Mouse (Mus musculus) G1E (cell line): Measurements from ENCODE around the gene Lyrm9. TPM values are rescaled to one million over a fixed set of nuclear protein-coding genes. Genes with fewer than 3 reads are reported as not detected.
A peak's percentile ranks its signal among the peaks of the same experiment; 100 is the strongest.

ENCODE experiments used
- ATAC-seq: 2 replicates; pipeline ENCODE4 v1.8.0; 2016; ENCODE audit warnings: mild to moderate bottlenecking; ENCODE audit not compliant: insufficient number of reproducible peaks, poor library complexity, low FRiP score, severe bottlenecking; ENCODE audit errors: extremely low read depth
- DNase-seq: peaks from one replicate; pipeline ENCODE4 v3.0.0; 2012; ENCODE audit warnings: low spot score
- H3K27me3 ChIP-seq: 2 replicates; pipeline ENCODE4 v1.6.1; 2012; ENCODE audit warnings: mild to moderate bottlenecking, low read length, inconsistent platforms; ENCODE audit not compliant: insufficient read depth
- H3K36me3 ChIP-seq: replicated peaks from 2 replicates; pipeline ENCODE3; 2012; ENCODE audit warnings: mild to moderate bottlenecking, inconsistent platforms
- H3K4me1 ChIP-seq: 2 replicates; pipeline ENCODE4 v1.6.1; 2012; ENCODE audit warnings: low read depth, low read length, inconsistent platforms, mixed read lengths; ENCODE audit not compliant: insufficient read depth
- H3K4me3 ChIP-seq: 2 replicates; pipeline ENCODE4 v1.5.1; 2012; ENCODE audit warnings: low read depth, mild to moderate bottlenecking, inconsistent platforms, low read length, moderate library complexity, mixed read lengths
- H3K9me3 ChIP-seq: replicated peaks from 2 replicates; pipeline ENCODE4 v1.6.1; 2012; ENCODE audit warnings: inconsistent platforms
- CTCF ChIP-seq: IDR thresholded peaks from 2 replicates; pipeline ENCODE4 v1.5.1; 2012; ENCODE audit warnings: low read depth, low read length, inconsistent platforms, mixed read lengths
- GATA1 ChIP-seq: IDR thresholded peaks from 2 replicates; pipeline ENCODE4 v1.6.1; 2012; ENCODE audit warnings: borderline replicate concordance, low read length, inconsistent platforms, mixed read lengths
- GATA2 ChIP-seq: IDR thresholded peaks from 2 replicates; pipeline ENCODE4 v1.6.1; 2012; ENCODE audit warnings: low read depth, low read length, inconsistent platforms, borderline replicate concordance
- POLR2AphosphoS5 ChIP-seq: IDR thresholded peaks from 2 replicates; pipeline ENCODE4 v1.6.1; 2012; ENCODE audit warnings: low read depth, low read length, inconsistent platforms; ENCODE audit not compliant: insufficient replicate concordance
- TAL1 ChIP-seq: conservative IDR thresholded peaks from 2 replicates; pipeline ENCODE4 v1.6.1; 2012; ENCODE audit warnings: low read depth, low read length, inconsistent platforms, mixed read lengths
- polyA plus RNA-seq: library from polyadenylated mRNA; stranded (reverse); fragments of >175 nt; gene quantifications from 2 replicates; pipeline ENCODE4 v1.2.3, GENCODE M21; 2012
- total RNA-seq, 2 experiments: library from RNA; stranded (forward) in 1 of 2; stranded (reverse) in 1 of 2; fragments of 200-1000 nt in 1 of 2; fragments of >200 nt in 1 of 2; fragmentation: Nextera tagmentation in 1 of 2; gene quantifications; 2 replicates each; pipeline ENCODE4 v1.2.3; 2014 to 2017

Lyrm9 gene
- total RNA-seq (2014; fragmentation: Nextera tagmentation) = 15.2 and 24.9 TPM in 2 replicates
- total RNA-seq (2017) = 52.1 and 86.5 TPM in 2 replicates
- polyA plus RNA-seq = 211 and 274 TPM in 2 replicates

DNA sequence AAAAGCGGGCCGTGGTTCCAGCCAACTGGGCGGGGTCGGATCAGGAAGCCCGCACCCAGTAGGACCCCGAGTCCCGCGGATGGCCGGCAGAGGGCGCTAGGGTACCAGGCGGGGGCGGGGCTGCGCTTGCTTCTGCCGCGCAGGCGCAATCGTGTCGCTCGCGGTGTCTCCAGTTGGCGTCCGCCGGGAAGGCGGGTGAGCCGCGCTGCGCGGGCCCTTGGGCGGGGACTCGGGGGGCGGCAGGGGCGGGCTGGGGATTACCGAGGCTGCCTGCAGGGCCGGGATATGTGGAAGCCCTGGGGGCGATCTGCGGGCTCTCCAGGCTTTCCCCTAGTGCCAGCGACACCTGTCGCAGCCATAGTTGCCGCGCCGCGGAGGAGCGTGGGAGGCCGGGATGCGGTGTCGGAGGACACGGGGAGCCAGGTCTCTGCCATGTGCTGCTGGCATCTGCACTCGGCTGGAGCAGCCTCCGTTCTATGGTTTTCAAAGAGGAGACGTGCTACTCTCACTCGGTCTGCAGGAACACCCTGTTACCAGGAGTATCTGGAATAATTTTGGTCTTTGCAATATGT is at the start of gene Lyrm9:
TSS of gene Lyrm9 (plus strand) at position 143 of the 572 bp plus-strand sequence.
- TF ChIP-seq CTCF (peak; percentile 78; the same call in 1 of the 2 replicates), GATA2 (no peak)
- Histone ChIP-seq H3K27me3 (peaks cover 3% of the 10 kb centered on the region), H3K9me3 (no peaks in the 10 kb centered on the region), H3K4me1 (peaks cover 57% of the 10 kb centered on the region), H3K4me3 (peak within 1 kb of the TSS; percentile 84), H3K36me3 (peaks cover 17% of the 10 kb centered on the region)
- DNase-seq (peak; percentile 90), ATAC-seq (peak; percentile 36; the same call in 1 of the 2 replicates)

DNA sequence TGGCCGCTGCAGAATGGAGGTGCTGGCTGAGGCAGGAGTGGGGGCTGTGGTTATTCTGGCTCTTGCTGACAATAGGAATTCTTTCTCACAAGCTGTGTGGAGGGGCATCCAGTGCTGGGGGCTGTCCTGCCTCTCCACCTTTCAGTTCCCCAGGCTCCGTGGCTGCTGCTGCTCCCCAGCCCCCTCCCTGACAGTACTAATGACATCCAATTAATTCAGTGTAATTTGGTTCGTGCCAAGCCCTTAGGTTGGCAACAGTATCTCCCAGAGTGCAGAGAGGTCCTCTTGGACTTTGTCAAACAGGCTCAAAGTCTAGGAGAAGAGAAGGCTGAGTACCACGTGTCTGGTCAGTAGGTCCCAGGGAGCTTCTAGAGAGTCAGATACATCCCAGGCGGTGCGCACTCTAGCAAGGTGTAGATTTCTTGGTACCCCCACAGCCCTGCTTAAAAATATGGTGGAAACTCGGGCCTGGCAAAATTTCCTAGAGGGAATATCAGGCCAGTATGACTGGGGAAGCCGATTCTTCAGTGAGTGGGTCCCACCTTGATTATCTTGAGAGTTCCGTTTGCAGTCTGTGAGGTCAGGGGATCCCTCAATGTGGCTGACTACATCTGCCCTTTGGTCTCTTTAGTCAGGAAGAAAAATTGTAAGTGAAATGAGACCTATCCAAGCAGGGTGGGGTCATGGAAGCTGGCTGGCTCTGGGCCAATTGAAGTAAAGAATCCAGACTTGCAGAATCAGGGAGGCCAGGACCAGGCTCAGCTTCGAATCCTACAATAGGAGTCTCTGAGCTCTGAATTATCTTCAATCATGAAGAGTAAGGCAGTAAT is 48.3 kb upstream of the Lyrm9 start:
- TF ChIP-seq TAL1 = no peak
- no peak for TF ChIP-seq CTCF
- no peak for TF ChIP-seq POLR2AphosphoS5
- TF ChIP-seq GATA1 = no peak
- TF ChIP-seq GATA2 = no peak
- no peak overlapping the region for H3K4me3 ChIP-seq
- DNase-seq (no peak), ATAC-seq (no peak)
- H3K9me3 ChIP-seq = no peaks in the 10 kb centered on the region
- no peaks in the 10 kb centered on the region for H3K36me3 ChIP-seq
- H3K27me3 ChIP-seq = peaks cover 11% of the 10 kb centered on the region
- H3K4me1 ChIP-seq = no peaks in the 10 kb centered on the region

DNA sequence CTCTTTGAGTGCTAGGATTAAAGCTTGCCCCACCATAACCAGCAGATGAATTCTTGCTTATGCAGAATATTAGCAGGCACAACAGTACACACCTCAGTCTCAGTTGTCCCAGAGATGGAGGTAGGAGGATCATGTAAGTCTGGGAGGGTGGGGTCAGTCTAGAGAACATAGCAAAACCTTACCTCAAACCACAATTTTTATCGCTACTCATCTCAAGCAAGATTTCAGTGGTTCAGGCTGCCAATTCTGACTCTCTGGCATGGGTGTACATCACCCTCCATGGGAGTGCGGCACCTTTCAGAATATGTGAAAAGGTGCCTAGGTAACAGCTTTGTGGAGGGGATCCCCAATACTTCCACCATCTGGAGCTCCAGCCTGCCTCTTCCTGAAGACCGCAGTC is 46.4 kb upstream of the Lyrm9 start:
- H3K4me1 ChIP-seq = no peaks in the 10 kb centered on the region

DNA sequence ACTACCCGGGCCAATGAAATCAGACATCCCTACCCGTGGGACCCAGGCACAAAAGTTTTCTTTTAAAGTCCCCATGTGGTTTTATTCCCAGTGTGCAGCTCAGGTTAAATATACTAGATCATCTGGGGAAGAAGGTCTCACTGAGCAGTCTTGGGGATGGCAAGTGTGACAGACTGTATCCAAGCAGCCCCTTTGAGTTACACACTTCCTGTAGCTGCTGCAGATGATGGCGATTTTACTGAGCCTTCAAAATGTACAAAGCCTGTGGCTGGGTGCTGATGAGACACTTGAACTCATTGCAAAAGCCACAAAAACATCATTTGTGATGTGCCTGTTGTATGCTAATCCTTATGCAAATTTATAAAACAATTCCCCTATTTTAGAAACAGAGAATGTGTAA is 45.8 kb upstream of the Lyrm9 start:
- DNase-seq = no peak
- no peaks in the 10 kb centered on the region for H3K4me1 ChIP-seq
- peaks cover 14% of the 10 kb centered on the region for H3K27me3 ChIP-seq
- ATAC-seq = no peak
- TF ChIP-seq POLR2AphosphoS5 (no peak), CTCF (no peak)
- no peaks in the 10 kb centered on the region for H3K36me3 ChIP-seq
- H3K4me3 ChIP-seq = no peak overlapping the region
- no peaks in the 10 kb centered on the region for H3K9me3 ChIP-seq

More for the DNA sequence above, 46.4 kb upstream of the Lyrm9 start:
- no peak for TF ChIP-seq GATA1
- no peak for TF ChIP-seq CTCF
- no peak for TF ChIP-seq GATA2
- TF ChIP-seq POLR2AphosphoS5 = no peak
- TF ChIP-seq TAL1 = no peak
- ATAC-seq (no peak), DNase-seq (no peak)
- peaks cover 14% of the 10 kb centered on the region for H3K27me3 ChIP-seq
- H3K36me3 ChIP-seq = no peaks in the 10 kb centered on the region
- H3K9me3 ChIP-seq = no peaks in the 10 kb centered on the region
- H3K4me3 ChIP-seq = no peak overlapping the region

- no peak for TF ChIP-seq GATA1
- ATAC-seq = no peak
- DNase-seq = no peak
- no peaks in the 10 kb centered on the region for H3K4me1 ChIP-seq
- no peaks in the 10 kb centered on the region for H3K9me3 ChIP-seq
- H3K27me3 ChIP-seq = peaks cover 22% of the 10 kb centered on the region
- H3K36me3 ChIP-seq = no peaks in the 10 kb centered on the region
- H3K4me3 ChIP-seq = no peak overlapping the region
Measured at GRCm38 (mm10) chr11:78782326-78782725, 44.1 kb upstream of the Lyrm9 start.

- ATAC-seq (no peak), DNase-seq (no peak)
- Histone ChIP-seq H3K4me3 (no peak overlapping the region), H3K9me3 (no peaks in the 10 kb centered on the region), H3K36me3 (no peaks in the 10 kb centered on the region), H3K27me3 (peaks cover 20% of the 10 kb centered on the region), H3K4me1 (no peaks in the 10 kb centered on the region)
- TF ChIP-seq CTCF = no peak
- TF ChIP-seq POLR2AphosphoS5 = no peak
- no peak for TF ChIP-seq GATA2
Measured at GRCm38 (mm10) chr11:78782791-78783347, 43.5 kb upstream of the Lyrm9 start.

DNA sequence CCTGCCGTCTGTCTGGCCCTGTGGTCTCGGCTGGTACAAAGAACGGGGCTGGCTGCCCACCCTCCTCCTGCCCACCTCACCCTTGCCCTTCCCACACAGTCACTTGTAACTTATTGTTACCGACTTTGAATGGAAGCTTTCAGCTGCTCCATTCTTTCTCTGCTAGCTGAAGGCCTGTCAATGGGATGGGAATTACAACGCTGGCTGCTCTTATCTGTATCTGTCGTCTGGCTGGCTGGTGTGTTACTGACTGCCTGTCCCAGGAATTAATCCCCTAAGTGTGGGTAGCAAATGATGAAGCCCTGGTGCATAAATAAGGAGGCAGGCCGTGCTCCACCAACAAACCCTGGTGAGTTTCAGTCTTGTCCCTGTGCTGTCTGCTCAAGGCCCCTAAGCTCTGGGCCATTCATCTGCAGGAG is 40.4 kb upstream of the Lyrm9 start:
- no peak for DNase-seq
- ATAC-seq = no peak
- H3K9me3 ChIP-seq = no peaks in the 10 kb centered on the region
- H3K4me3 ChIP-seq = no peak overlapping the region
- TF ChIP-seq CTCF (no peak), GATA2 (no peak), TAL1 (no peak), POLR2AphosphoS5 (no peak), GATA1 (no peak)
- H3K27me3 ChIP-seq = peaks cover 26% of the 10 kb centered on the region
- no peaks in the 10 kb centered on the region for H3K36me3 ChIP-seq
- no peaks in the 10 kb centered on the region for H3K4me1 ChIP-seq
